Mouse (Mus musculus): Measurements from ENCODE around the gene Sec61a2. TPM values are rescaled to one million over a fixed set of nuclear protein-coding genes. Genes with fewer than 3 reads are reported as not detected.

The Sec61a2 gene
- total RNA-seq (2014; rRNA removed) (101 and 118 TPM in 2 replicates), polyA plus RNA-seq (2015; fragmentation: Nextera tagmentation; extraction: Ambion mirVana) (104 and 106 TPM in 2 replicates)

GRCm38 (mm10) chr2:5894843-5895570 lies at the start of gene Sec61a2:
Gene Sec61a2, minus strand, starts transcription at chr2:5895432.
- DNase-seq (ENCODE audit: low spot score) (peak; percentile 97), ATAC-seq (ENCODE audit: low FRiP score) (peak; percentile 98)
- TF ChIP-seq CTCF (IDR thresholded peaks at IDR 0.05) = no peak
- Histone ChIP-seq H3K4me2 (ENCODE audit: low read depth, low read length, poor library complexity, severe bottlenecking) (peak within 1 kb of the TSS; percentile 55), H3K27me3 (ENCODE audit: insufficient read depth, low read length) (no peaks in the 10 kb centered on the region), H3K36me3 (ENCODE audit: insufficient read depth, low read length) (peaks cover 3% of the 10 kb centered on the region), H3K27ac (ENCODE audit: low read depth, low read length) (peak within 1 kb of the TSS; percentile 74), H3K4me1 (ENCODE audit: insufficient read depth, low read length) (no peaks in the 10 kb centered on the region; the same call in 1 of the 2 replicates), H3K9me3 (ENCODE audit: low read length) (no peaks in the 10 kb centered on the region), H3K4me3 (ENCODE audit: low read depth, low read length) (peak within 1 kb of the TSS; percentile 89), H3K9ac (replicated peaks; ENCODE audit: low read length, poor library complexity, severe bottlenecking) (peak within 1 kb of the TSS; percentile 91)
- under 1% methylated on average over 61 of the region's 62 CpGs for WGBS

GRCm38 (mm10) chr2:5943071-5943470 lies 47.8 kb upstream of the Sec61a2 start:
- no peaks in the 10 kb centered on the region for H3K27me3 ChIP-seq (ENCODE audit: insufficient read depth, low read length)
- H3K4me1 ChIP-seq (ENCODE audit: insufficient read depth, low read length) = no peaks in the 10 kb centered on the region
- peak overlapping the region; percentile 48 for H3K4me3 ChIP-seq (ENCODE audit: low read depth, low read length)
- DNase-seq (ENCODE audit: low spot score) (no peak), ATAC-seq (ENCODE audit: low FRiP score) (no peak; the same call in 1 of the 2 replicates)
- H3K9ac ChIP-seq (replicated peaks; ENCODE audit: low read length, poor library complexity, severe bottlenecking) = no peak overlapping the region
- H3K4me2 ChIP-seq (ENCODE audit: low read depth, low read length, poor library complexity, severe bottlenecking) = peak overlapping the region; percentile 68
- 39% methylated on average over 4 of the region's 4 CpGs for WGBS
- H3K9me3 ChIP-seq (ENCODE audit: low read length) = no peaks in the 10 kb centered on the region
- no peak for TF ChIP-seq CTCF (IDR thresholded peaks at IDR 0.05)
- H3K27ac ChIP-seq (ENCODE audit: low read depth, low read length) = no peak overlapping the region
- H3K36me3 ChIP-seq (ENCODE audit: insufficient read depth, low read length) = no peaks in the 10 kb centered on the region

GRCm38 (mm10) chr2:5942416-5943032 lies 47.3 kb upstream of the Sec61a2 start, which contains the start of gene Dhtkd1:
Gene Dhtkd1, minus strand, starts transcription at chr2:5942792.
- H3K27ac ChIP-seq (ENCODE audit: low read depth, low read length) = peak within 1 kb of the TSS; percentile 52
- no peaks in the 10 kb centered on the region for H3K36me3 ChIP-seq (ENCODE audit: insufficient read depth, low read length)
- peak within 1 kb of the TSS; percentile 48 for H3K4me3 ChIP-seq (ENCODE audit: low read depth, low read length)
- H3K4me2 ChIP-seq (ENCODE audit: low read depth, low read length, poor library complexity, severe bottlenecking) = peak within 1 kb of the TSS; percentile 68
- H3K27me3 ChIP-seq (ENCODE audit: insufficient read depth, low read length) = no peaks in the 10 kb centered on the region
- peak within 1 kb of the TSS; percentile 58 for H3K9ac ChIP-seq (replicated peaks; ENCODE audit: low read length, poor library complexity, severe bottlenecking)
- under 1% methylated on average over 36 of the region's 36 CpGs for WGBS
- H3K4me1 ChIP-seq (ENCODE audit: insufficient read depth, low read length) = no peaks in the 10 kb centered on the region
- no peaks in the 10 kb centered on the region for H3K9me3 ChIP-seq (ENCODE audit: low read length)
- peak; percentile 85 for DNase-seq (ENCODE audit: low spot score)
- peak; percentile 56 for TF ChIP-seq CTCF (IDR thresholded peaks at IDR 0.05)
- peak; percentile 98 for ATAC-seq (ENCODE audit: low FRiP score)

- peak overlapping the region; percentile 52 for H3K27ac ChIP-seq (ENCODE audit: low read depth, low read length)
- no peaks in the 10 kb centered on the region for H3K9me3 ChIP-seq (ENCODE audit: low read length)
- no peaks in the 10 kb centered on the region for H3K4me1 ChIP-seq (ENCODE audit: insufficient read depth, low read length)
- ATAC-seq (ENCODE audit: low FRiP score) = 0 out of 2 replicates have a peak, but pooled peaks have one; percentile 25
- H3K4me2 ChIP-seq (ENCODE audit: low read depth, low read length, poor library complexity, severe bottlenecking) = peak overlapping the region; percentile 68
- 60% methylated on average over 11 of the region's 11 CpGs for WGBS
- no peaks in the 10 kb centered on the region for H3K27me3 ChIP-seq (ENCODE audit: insufficient read depth, low read length)
- peak overlapping the region; percentile 48 for H3K4me3 ChIP-seq (ENCODE audit: low read depth, low read length)
- peak; percentile 1 for DNase-seq (ENCODE audit: low spot score)
- H3K36me3 ChIP-seq (ENCODE audit: insufficient read depth, low read length) = no peaks in the 10 kb centered on the region
- no peak for TF ChIP-seq CTCF (IDR thresholded peaks at IDR 0.05)
- H3K9ac ChIP-seq (replicated peaks; ENCODE audit: low read length, poor library complexity, severe bottlenecking) = peak overlapping the region; percentile 58
Measured at GRCm38 (mm10) chr2:5941861-5942415, 46.7 kb upstream of the Sec61a2 start.

- WGBS = 94% methylated on average over 9 of the region's 9 CpGs
Measured at GRCm38 (mm10) chr2:5940936-5941335, 45.7 kb upstream of the Sec61a2 start.

More at GRCm38 (mm10) chr2:5940936-5941335, 45.7 kb upstream of the Sec61a2 start:
- H3K9ac ChIP-seq (replicated peaks; ENCODE audit: low read length, poor library complexity, severe bottlenecking) = no peak overlapping the region
- H3K27me3 ChIP-seq (ENCODE audit: insufficient read depth, low read length) = no peaks in the 10 kb centered on the region
- no peak overlapping the region for H3K27ac ChIP-seq (ENCODE audit: low read depth, low read length)
- H3K4me3 ChIP-seq (ENCODE audit: low read depth, low read length) = no peak overlapping the region
- no peak for TF ChIP-seq CTCF (IDR thresholded peaks at IDR 0.05)
- no peaks in the 10 kb centered on the region for H3K36me3 ChIP-seq (ENCODE audit: insufficient read depth, low read length)
- no peak for DNase-seq (ENCODE audit: low spot score)
- H3K4me1 ChIP-seq (ENCODE audit: insufficient read depth, low read length) = no peaks in the 10 kb centered on the region
- H3K4me2 ChIP-seq (ENCODE audit: low read depth, low read length, poor library complexity, severe bottlenecking) = no peak overlapping the region
- ATAC-seq (ENCODE audit: low FRiP score) = no peak
- H3K9me3 ChIP-seq (ENCODE audit: low read length) = no peaks in the 10 kb centered on the region
